Mouse (Mus musculus) layer of hippocampus, adult 9-10 months (tissue): ENCODE measurements around the gene Otp.

Experiments
- DNase-seq: peaks from one replicate; pipeline ENCODE4 v3.0.0; 2022; ENCODE audit warnings: low spot score

Gene Otp

GRCm38 (mm10) chr13:94875396-94875880 lies at the start of gene Otp:
Gene Otp, plus strand, starts transcription at chr13:94875602.
- no peak for DNase-seq

- DNase-seq = no peak
These were observed 49.0 kb upstream of the Otp start for GRCm38 (mm10) chr13:94826389-94826788.

GRCm38 (mm10) chr13:94826986-94827385 lies 48.4 kb upstream of the Otp start:
- DNase-seq = no peak

GRCm38 (mm10) chr13:94827847-94828246 lies 47.6 kb upstream of the Otp start:
- no peak for DNase-seq

- no peak for DNase-seq
These were observed 37.2 kb upstream of the Otp start for GRCm38 (mm10) chr13:94838047-94838720.

GRCm38 (mm10) chr13:94838756-94839337 lies 36.6 kb upstream of the Otp start:
- no peak for DNase-seq

- DNase-seq = no peak
These were observed 32.2 kb upstream of the Otp start for GRCm38 (mm10) chr13:94843236-94843635.

DNA sequence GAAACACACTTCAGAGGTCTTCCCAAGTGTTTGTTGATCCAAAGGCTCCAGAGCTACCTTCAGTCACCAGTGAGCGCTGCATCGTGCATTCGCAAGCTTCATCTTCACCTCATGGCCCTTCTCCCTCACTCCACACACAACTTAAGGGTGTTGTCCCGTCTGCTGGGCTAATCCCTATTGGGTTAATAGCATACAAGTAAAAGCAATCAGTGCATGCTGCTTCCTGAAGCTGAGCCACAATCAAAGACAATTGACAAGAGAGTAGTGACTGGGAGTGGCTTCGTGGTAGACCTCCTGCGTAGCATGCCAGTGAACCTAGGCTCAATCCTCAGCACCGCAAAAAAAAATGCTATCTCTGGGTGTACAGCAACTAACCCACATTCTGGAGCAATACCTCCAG lies 27.5 kb upstream of the Otp start:
- no peak for DNase-seq

GRCm38 (mm10) chr13:94849351-94849750 lies 26.1 kb upstream of the Otp start:
- DNase-seq = no peak

- DNase-seq = no peak
These were observed 17.3 kb upstream of the Otp start for GRCm38 (mm10) chr13:94858016-94858575.

DNA sequence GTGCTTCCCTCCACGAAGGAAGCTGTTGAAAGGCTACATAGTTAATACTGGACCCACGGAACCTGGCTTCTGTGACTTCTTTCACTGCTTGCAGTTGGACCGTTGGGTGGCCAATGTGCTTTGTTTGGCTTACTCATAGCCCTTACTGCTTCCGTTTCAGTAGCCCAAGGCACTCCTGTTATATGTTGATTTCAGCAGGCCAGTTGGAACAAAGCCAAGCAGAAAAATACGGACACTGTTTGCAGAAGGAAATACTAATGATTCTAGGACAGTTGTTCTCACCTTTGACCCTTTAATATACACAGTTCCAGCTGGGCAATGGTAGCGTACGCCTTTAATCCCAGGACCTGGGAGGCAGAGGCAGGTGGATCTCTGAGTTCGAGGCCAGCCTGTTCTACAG lies 16.1 kb upstream of the Otp start:
- no peak for DNase-seq

DNA sequence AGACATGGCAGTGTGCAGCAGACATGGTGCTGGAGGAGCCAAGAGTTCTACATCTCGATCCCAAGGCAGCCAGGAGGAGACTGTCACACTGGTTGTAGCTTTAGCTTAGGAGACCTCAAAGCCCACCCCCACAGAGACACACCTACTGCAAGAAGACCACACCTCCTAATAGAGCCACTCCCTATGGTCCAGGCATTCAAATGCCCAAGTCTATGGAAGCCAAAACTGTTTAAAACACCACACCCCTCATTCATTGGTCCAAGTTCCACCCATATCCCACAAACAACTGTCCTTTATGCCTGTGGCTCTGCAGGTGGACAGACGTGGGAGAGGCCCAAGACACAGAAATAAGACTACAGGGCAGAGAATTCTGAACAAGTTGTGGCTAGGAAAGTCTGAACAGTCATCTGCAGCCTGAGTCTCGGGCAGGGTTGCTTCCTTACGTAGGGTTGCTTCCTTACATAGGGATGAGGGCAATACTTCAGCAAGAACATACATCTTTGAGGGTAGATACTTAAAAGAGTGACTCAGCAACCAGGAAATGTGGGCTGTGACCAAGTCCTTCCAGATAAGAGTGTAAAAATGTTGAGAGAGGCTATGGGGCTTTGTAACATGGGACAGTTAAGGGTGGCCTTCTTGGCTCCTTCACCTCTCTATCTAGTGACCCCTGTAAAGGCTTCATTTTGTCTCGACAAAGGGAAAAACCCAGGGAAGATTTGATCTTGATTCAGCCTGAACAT lies 12.7 kb upstream of the Otp start:
- DNase-seq = no peak

- no peak for DNase-seq
These were observed 8.5 kb upstream of the Otp start for GRCm38 (mm10) chr13:94866906-94867305.

GRCm38 (mm10) chr13:94867772-94868171 lies 7.6 kb upstream of the Otp start:
- DNase-seq = no peak

GRCm38 (mm10) chr13:94868478-94868950 lies 6.9 kb upstream of the Otp start:
- DNase-seq = no peak

GRCm38 (mm10) chr13:94869541-94869940 lies 5.9 kb upstream of the Otp start:
- DNase-seq = no peak

GRCm38 (mm10) chr13:94870071-94870460 lies 5.3 kb upstream of the Otp start:
- DNase-seq = no peak

- DNase-seq = no peak
These were observed 4.8 kb upstream of the Otp start for GRCm38 (mm10) chr13:94870461-94871186.

GRCm38 (mm10) chr13:94871806-94872320 lies 3.5 kb upstream of the Otp start:
- no peak for DNase-seq

GRCm38 (mm10) chr13:94872439-94872838 lies 3.0 kb upstream of the Otp start:
- DNase-seq = no peak

DNA sequence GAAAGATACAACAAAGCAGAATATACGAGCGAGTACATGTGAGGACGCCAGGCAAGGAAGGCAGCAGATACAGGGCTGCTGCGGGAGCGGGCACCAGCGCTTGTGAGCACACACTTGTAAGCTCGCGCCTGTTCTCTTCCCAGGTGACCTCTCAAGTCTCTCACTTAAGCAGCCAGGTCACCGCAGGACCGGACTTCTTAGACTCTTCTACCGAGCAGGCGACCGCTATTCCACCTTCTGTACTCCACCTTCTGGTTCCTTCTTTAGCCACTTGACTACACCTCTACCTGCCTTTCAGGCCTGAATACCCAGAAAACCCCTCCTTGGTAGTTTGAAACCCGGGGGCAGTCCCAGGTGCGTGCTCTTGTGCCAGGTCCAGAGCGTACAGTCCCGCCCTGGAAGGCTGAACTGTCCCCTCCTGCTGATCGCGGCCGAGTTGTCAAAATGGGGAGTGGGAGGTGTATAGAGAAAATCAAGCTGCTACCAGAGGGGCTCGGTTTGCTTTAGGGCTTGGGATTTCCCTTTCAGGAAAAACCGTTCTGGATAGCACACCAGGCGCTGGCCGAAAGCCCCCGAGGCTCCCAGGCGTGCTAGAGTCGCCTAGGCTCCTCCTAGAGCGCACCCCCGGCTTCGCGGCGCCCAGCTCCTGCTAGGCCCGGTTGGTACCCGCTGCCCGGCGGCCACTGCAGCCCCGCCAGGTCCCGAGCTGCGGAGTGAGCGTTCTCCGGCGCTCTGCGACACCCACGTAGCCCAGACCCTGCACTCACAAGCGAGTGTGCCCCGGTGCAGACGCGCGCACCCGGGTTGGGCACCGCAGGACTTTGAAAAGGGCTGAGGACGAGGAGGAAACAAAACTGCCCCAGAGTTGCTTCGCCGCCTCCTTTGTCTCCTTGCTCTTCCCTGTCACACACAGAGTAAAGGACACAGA lies 2.0 kb upstream of the Otp start:
- DNase-seq = no peak
